Mouse (Mus musculus) B cell, adult 67 days (primary cell): ENCODE measurements around the gene Gm7298. TPM values are rescaled to one million over a fixed set of nuclear protein-coding genes. Genes with fewer than 3 reads are reported as not detected.

ENCODE experiments used
- total RNA-seq, 2 experiments: library from RNA; stranded (reverse); gene quantifications; 4 replicates each; pipeline ENCODE4 v1.2.4; 2023

The Gm7298 gene
- not detected for total RNA-seq

DNA sequence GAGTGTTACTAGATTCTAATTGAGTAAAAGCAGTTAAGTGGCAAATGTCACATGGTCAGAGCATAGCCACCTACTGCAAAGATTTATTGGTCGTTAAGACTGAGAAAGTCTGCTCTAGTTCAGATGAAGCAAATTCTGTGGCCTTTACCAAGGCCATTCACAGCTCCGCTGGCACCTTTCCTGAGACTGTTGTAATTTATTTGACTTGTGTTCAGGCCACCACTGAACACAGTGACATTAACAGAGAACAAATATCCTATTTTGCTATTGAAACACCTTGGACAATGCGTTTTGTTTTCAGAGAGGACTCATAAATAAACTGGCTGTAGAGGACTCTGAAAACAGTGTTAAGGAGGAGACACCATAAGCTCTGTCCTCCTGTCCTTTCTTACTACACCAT is at the start of gene Gm7298:
Gene Gm7298, plus strand, starts transcription at position 301 of the 400 bp plus-strand sequence.

DNA sequence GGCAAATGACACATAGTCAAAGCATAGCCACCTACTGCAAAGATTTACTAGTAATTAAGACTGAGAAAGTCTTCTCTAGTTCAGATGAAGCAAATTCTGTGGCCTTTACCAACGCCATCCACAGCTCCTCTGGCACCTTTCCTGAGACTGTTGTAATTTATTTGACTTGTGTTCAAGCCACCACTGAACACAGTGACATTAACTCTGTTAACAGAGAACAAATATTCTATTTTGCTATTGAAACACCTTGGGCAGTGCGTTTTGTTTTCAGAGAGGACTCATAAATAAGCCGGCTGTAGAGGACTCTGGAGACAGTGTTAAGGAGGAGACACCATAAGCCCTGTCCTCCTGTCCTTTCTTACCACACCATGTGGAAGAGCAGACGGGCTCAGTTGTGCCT is 105.5 kb downstream of the Gm7298 start, which contains the start of gene Mug1:
Gene Mug1, plus strand, starts transcription at position 271 of the 400 bp plus-strand sequence.

Other genes starting within 250 kb of the Gm7298 start
- gene A2m, start 97.6 kb upstream of the Gm7298 start, total RNA-seq, result not detected
- gene Mug1, start 105.6 kb downstream of the Gm7298 start, total RNA-seq, result not detected